Mouse (Mus musculus) heart, embryonic 12.5 days (tissue): ENCODE results near the gene Ltf. TPM values are rescaled to one million over a fixed set of nuclear protein-coding genes. Genes with fewer than 3 reads are reported as not detected.
A peak's percentile ranks its signal among the peaks of the same experiment; 100 is the strongest.

ENCODE experiments used
- ATAC-seq: fragments of 200-750 bp; cut with Nextera tagmentation; 2 replicates; pipeline ENCODE4 v1.8.0; 2017; ENCODE audit warnings: moderate TSS enrichment, moderate library complexity; ENCODE audit not compliant: insufficient number of reproducible peaks, low FRiP score
- H3K27ac ChIP-seq: fragments of 300-500 bp; sonication (generic); 2 replicates; pipeline ENCODE4 v1.5.1; 2016; ENCODE audit warnings: mild to moderate bottlenecking, moderate library complexity; ENCODE audit not compliant: poor library complexity, severe bottlenecking
- H3K27me3 ChIP-seq: fragments of 300-500 bp; sonication (generic); replicated peaks from 2 replicates; pipeline ENCODE4 v1.6.1; 2016; ENCODE audit warnings: mild to moderate bottlenecking, moderate library complexity
- H3K36me3 ChIP-seq: fragments of 300-500 bp; sonication (generic); 2 replicates; pipeline ENCODE4 v1.6.1; 2016; ENCODE audit warnings: mild to moderate bottlenecking, moderate library complexity
- H3K4me1 ChIP-seq: fragments of 300-500 bp; sonication (generic); replicated peaks from 2 replicates; pipeline ENCODE4 v1.6.1; 2016; ENCODE audit warnings: mild to moderate bottlenecking
- H3K4me2 ChIP-seq: fragments of 300-500 bp; sonication (generic); 2 replicates; pipeline ENCODE4 v1.6.1; 2016; ENCODE audit warnings: mild to moderate bottlenecking, moderate library complexity
- H3K4me3 ChIP-seq: fragments of 300-500 bp; sonication (generic); 2 replicates; pipeline ENCODE4 v1.5.1; 2016; ENCODE audit warnings: mild to moderate bottlenecking
- H3K9ac ChIP-seq: fragments of 300-500 bp; sonication (generic); 2 replicates; pipeline ENCODE4 v1.6.1; 2016; ENCODE audit warnings: mild to moderate bottlenecking, moderate library complexity
- H3K9me3 ChIP-seq: fragments of 300-500 bp; sonication (generic); replicated peaks from 2 replicates; pipeline ENCODE4 v1.6.1; 2016; ENCODE audit warnings: mild to moderate bottlenecking, moderate library complexity
- WGBS: fragments of 180-500 bp; shearing (Covaris S2); methylation state at CpG from one replicate; pipeline ENCODE4 v1.1.7; 2016; 5-methylcytosine and 5-hydroxymethylcytosine counted together
- polyA plus RNA-seq: library from polyadenylated mRNA; unstranded; fragments of >200 nt; fragmentation: Nextera tagmentation; extraction: Ambion mirVana; gene quantifications from 2 replicates; pipeline ENCODE4 v1.2.1, GENCODE M21; 2016

Ltf gene
- polyA plus RNA-seq, 1 experiment from 2014 or later: 1.3 TPM

- Histone ChIP-seq H3K9ac (no peak overlapping the region), H3K4me2 (peak overlapping the region; percentile 92), H3K36me3 (no peaks in the 10 kb centered on the region), H3K4me1 (peaks cover 28% of the 10 kb centered on the region), H3K9me3 (no peaks in the 10 kb centered on the region), H3K27me3 (no peaks in the 10 kb centered on the region), H3K27ac (peak overlapping the region; percentile 78; the same call in 1 of the 2 replicates), H3K4me3 (peak overlapping the region; percentile 64)
- WGBS: 47% methylated on average over 14 of the region's 14 CpGs
- ATAC-seq: no peak
Measured at GRCm38 (mm10) chr9:111057544-111058370, 38.7 kb downstream of the Ltf start.

GRCm38 (mm10) chr9:111058943-111059556 lies 40.0 kb downstream of the Ltf start:
- Histone ChIP-seq H3K4me3 (no peak overlapping the region), H3K4me1 (peaks cover 28% of the 10 kb centered on the region), H3K9ac (no peak overlapping the region), H3K4me2 (no peak overlapping the region), H3K36me3 (no peaks in the 10 kb centered on the region), H3K9me3 (no peaks in the 10 kb centered on the region), H3K27me3 (no peaks in the 10 kb centered on the region), H3K27ac (no peak overlapping the region)
- 73% methylated on average over 10 of the region's 10 CpGs for WGBS
- ATAC-seq: no peak

DNA sequence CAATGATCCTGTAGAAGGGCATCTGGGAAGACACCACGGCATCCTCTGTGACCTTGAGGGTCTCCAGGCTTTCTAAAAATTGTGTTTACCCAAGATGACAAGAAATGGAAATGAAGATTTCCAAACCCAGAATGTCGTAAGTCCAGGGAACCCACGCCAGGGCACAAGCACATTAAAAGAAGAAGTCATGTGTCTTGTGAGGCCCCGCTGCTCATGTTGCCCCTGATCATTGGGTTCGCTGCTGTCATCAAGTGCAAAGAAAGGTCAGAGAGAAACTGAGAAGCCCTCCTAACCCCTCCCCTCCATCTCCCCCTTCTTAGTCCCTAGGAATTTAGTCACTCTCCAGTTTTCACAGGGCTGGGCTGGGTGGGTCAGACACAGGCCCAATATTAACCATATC lies 43.8 kb downstream of the Ltf start:
- H3K27ac ChIP-seq: no peak overlapping the region
- H3K9ac ChIP-seq: no peak overlapping the region
- no peaks in the 10 kb centered on the region for H3K9me3 ChIP-seq
- no peaks in the 10 kb centered on the region for H3K36me3 ChIP-seq
- WGBS: 74% methylated on average over 5 of the region's 5 CpGs
- no peak overlapping the region for H3K4me3 ChIP-seq
- no peak for ATAC-seq
- peaks cover 2% of the 10 kb centered on the region for H3K4me1 ChIP-seq
- H3K27me3 ChIP-seq: no peaks in the 10 kb centered on the region
- H3K4me2 ChIP-seq: no peak overlapping the region

GRCm38 (mm10) chr9:111067052-111067451 lies 48.0 kb downstream of the Ltf start:
- H3K9me3 ChIP-seq: no peaks in the 10 kb centered on the region
- no peak for ATAC-seq
- H3K4me1 ChIP-seq: no peaks in the 10 kb centered on the region; the same call in 1 of the 2 replicates
- H3K27ac ChIP-seq: no peak overlapping the region
- no peak overlapping the region for H3K9ac ChIP-seq
- H3K36me3 ChIP-seq: no peaks in the 10 kb centered on the region
- H3K4me2 ChIP-seq: no peak overlapping the region
- WGBS: 75% methylated on average over 4 of the region's 4 CpGs
- H3K4me3 ChIP-seq: no peak overlapping the region
- H3K27me3 ChIP-seq: no peaks in the 10 kb centered on the region

DNA sequence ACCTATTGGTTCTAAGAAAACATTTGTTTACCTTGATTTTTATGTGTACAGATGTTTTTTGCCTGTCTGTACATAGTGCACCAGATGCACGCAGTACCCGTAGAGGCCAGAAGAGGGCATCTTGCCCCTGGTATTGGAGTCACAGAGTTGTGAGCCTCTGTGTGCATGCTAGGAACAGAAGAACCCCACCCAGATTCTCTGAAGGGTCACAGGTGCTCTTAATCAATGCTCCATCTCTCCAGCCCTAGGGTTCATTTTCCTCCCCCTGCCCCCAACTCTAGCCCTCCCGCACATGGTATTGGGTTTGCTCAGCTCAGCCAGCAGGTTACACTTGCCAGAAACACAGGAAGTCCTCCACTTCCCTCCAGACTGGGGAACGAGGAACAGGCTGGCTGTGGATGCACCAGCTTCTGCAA lies 51.5 kb downstream of the Ltf start:
- no peaks in the 10 kb centered on the region; the same call in 1 of the 2 replicates for H3K4me1 ChIP-seq
- H3K9me3 ChIP-seq: peaks cover 4% of the 10 kb centered on the region
- no peaks in the 10 kb centered on the region for H3K27me3 ChIP-seq
- no peak overlapping the region for H3K9ac ChIP-seq
- H3K36me3 ChIP-seq: no peaks in the 10 kb centered on the region
- H3K27ac ChIP-seq: no peak overlapping the region
- ATAC-seq: peak; percentile 45; the same call in 1 of the 2 replicates
- WGBS: 38% methylated on average over 4 of the region's 4 CpGs
- H3K4me3 ChIP-seq: no peak overlapping the region
- H3K4me2 ChIP-seq: no peak overlapping the region

DNA sequence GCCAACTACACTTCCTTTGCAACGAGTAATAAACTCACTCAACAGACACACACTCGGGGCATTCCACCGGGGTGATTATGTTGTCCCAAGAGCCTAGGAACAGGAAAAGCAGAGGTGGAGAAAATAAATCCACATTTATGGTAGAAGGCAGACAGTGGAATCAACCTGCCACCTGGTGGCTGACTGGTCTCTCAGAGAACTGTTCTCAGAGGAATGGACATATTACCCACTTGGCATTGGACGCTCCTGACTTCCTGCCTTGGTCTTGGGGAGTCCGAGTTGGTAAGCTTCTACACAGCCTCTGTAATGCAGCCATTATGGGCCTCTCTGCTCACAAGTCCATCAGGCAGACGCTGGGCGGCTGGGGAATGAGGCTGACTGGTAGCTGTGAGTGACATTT lies 53.1 kb downstream of the Ltf start:
- peaks cover 4% of the 10 kb centered on the region for H3K9me3 ChIP-seq
- WGBS: 46% methylated on average over 7 of the region's 7 CpGs
- no peak overlapping the region for H3K4me2 ChIP-seq

GRCm38 (mm10) chr9:111072971-111073370 lies 53.9 kb downstream of the Ltf start:
- H3K36me3 ChIP-seq: no peaks in the 10 kb centered on the region
- no peak overlapping the region for H3K9ac ChIP-seq
- H3K4me3 ChIP-seq: no peak overlapping the region
- H3K27ac ChIP-seq: no peak overlapping the region
- no peaks in the 10 kb centered on the region for H3K27me3 ChIP-seq
- H3K4me2 ChIP-seq: no peak overlapping the region
- ATAC-seq: no peak
- WGBS: 69% methylated on average over 4 of the region's 4 CpGs
- no peaks in the 10 kb centered on the region; the same call in 1 of the 2 replicates for H3K4me1 ChIP-seq
- H3K9me3 ChIP-seq: peaks cover 11% of the 10 kb centered on the region

More for the DNA sequence above, 53.1 kb downstream of the Ltf start:
- Histone ChIP-seq H3K9ac (no peak overlapping the region), H3K27me3 (no peaks in the 10 kb centered on the region), H3K27ac (no peak overlapping the region), H3K4me1 (no peaks in the 10 kb centered on the region; the same call in 1 of the 2 replicates), H3K36me3 (no peaks in the 10 kb centered on the region), H3K4me3 (no peak overlapping the region)
- no peak for ATAC-seq

DNA sequence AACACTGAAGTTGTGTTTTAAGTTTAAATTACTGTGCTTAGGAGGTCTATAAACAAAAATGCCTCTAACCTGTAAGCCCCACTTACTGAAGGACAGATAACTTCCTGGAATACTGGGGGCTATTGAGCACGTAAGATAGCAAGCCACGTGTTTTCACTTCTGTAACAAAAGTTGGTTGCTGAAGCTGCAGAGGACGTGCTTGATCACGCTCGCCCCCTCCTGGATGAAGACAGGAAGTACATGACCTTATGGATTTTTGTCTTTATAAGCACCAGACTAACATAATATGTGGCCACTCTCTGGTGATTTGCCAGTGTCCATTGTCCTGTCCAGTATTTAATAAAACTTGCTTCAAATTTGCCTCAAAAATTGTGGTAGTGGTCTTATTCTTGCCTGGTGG lies 58.7 kb downstream of the Ltf start:
- WGBS: 66% methylated on average over 5 of the region's 5 CpGs
- H3K4me2 ChIP-seq: no peak overlapping the region
- ATAC-seq: no peak

GRCm38 (mm10) chr9:111080801-111081200 lies 61.7 kb downstream of the Ltf start:
- 89% methylated on average over 8 of the region's 8 CpGs for WGBS
- no peak overlapping the region for H3K4me3 ChIP-seq
- no peaks in the 10 kb centered on the region for H3K36me3 ChIP-seq

More for the DNA sequence above, 58.7 kb downstream of the Ltf start:
- Histone ChIP-seq H3K36me3 (no peaks in the 10 kb centered on the region), H3K4me1 (peaks cover 11% of the 10 kb centered on the region; the same call in 1 of the 2 replicates), H3K4me3 (no peak overlapping the region), H3K9me3 (peaks cover 14% of the 10 kb centered on the region), H3K27ac (no peak overlapping the region), H3K9ac (no peak overlapping the region), H3K27me3 (no peaks in the 10 kb centered on the region)

DNA sequence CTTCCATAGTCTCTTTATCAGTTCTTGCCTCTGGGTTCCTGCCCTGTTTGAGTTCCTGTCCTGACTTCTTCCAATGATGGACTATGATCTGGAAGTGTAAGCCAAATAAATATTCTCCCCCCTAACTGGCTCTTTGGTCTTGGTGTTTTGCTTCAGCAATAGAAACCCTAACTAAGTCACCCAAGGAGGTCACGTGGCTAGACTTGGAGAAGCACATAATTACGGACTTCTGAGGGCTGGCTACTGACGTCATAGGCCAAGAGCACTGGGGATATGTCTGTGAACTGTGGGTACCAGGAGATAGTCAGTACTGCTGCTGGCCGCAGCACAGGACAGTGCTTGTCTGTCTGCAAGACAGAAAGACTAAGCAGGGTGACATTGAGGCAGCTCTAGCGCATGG lies 62.7 kb downstream of the Ltf start:
- H3K4me1 ChIP-seq: peaks cover 14% of the 10 kb centered on the region; the same call in 1 of the 2 replicates
- no peak overlapping the region for H3K9ac ChIP-seq
- no peaks in the 10 kb centered on the region for H3K36me3 ChIP-seq
- WGBS: 72% methylated on average over 5 of the region's 5 CpGs
- no peak overlapping the region for H3K4me2 ChIP-seq
- no peaks in the 10 kb centered on the region for H3K27me3 ChIP-seq
- H3K9me3 ChIP-seq: peaks cover 11% of the 10 kb centered on the region
- H3K4me3 ChIP-seq: no peak overlapping the region
- ATAC-seq: no peak
- H3K27ac ChIP-seq: no peak overlapping the region

More at GRCm38 (mm10) chr9:111080801-111081200, 61.7 kb downstream of the Ltf start:
- H3K27me3 ChIP-seq: no peaks in the 10 kb centered on the region
- no peak overlapping the region for H3K27ac ChIP-seq
- H3K9ac ChIP-seq: no peak overlapping the region
- peaks cover 14% of the 10 kb centered on the region; the same call in 1 of the 2 replicates for H3K4me1 ChIP-seq
- peaks cover 11% of the 10 kb centered on the region for H3K9me3 ChIP-seq
- no peak overlapping the region for H3K4me2 ChIP-seq
- ATAC-seq: no peak

DNA sequence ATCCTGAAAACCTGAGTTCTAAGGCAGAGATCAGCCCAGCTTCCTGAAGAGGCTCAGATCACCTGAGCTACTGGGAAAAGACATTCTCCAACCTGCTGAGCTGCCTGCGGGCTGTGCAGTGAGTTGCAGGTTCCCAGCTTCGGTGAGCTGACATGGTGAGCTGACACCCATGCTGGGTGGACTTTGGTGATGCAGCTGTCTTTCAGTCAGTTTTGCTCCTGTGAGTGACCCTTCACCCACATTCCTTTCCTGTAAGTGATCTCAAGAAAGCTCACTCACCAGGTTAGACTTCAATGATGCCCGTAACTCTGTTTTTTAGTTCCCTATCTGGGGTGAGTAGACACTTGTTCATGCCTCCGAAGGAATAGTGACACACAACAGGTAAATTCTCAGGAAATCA lies 66.3 kb downstream of the Ltf start:
- ATAC-seq: no peak

More for the DNA sequence above, 66.3 kb downstream of the Ltf start:
- H3K4me1 ChIP-seq: peaks cover 38% of the 10 kb centered on the region
- no peak overlapping the region for H3K9ac ChIP-seq
- H3K4me3 ChIP-seq: no peak overlapping the region
- H3K27me3 ChIP-seq: no peaks in the 10 kb centered on the region; the same call in 1 of the 2 replicates
- no peak overlapping the region for H3K4me2 ChIP-seq
- H3K27ac ChIP-seq: no peak overlapping the region
- peaks cover 3% of the 10 kb centered on the region; the same call in 1 of the 2 replicates for H3K9me3 ChIP-seq
- 39% methylated on average over 4 of the region's 4 CpGs for WGBS
- H3K36me3 ChIP-seq: no peaks in the 10 kb centered on the region
